ENCODE assay signal across 27 mouse cellular contexts in genomic region chr10:7126287-7126686, GRCm38 (mm10).
DNase-seq lines count a peak whose midpoint lies in the region; ATAC-seq and TF ChIP-seq lines count a peak whose summit lies in the region.
"Had no signal": no experiment of that assay in that cellular context is flagged by ENCODE, and none has a peak within 500 bp of the region (broad histone marks: within the 10 kb centered on the region; RNA-seq: fewer than 3 reads in every experiment).

No protein-coding gene starts in this region.

- no peak for ATAC-seq in lung, embryonic 14.5 days (ENCODE audit: insufficient read depth)
- no peak for ATAC-seq in lung, postnatal 0 days
- peak; percentile 37; the same call in 1 of the 2 replicates for ATAC-seq in embryonic facial prominence, embryonic 14.5 days (ENCODE audit: low read depth)
- ATAC-seq in erythroblast, adult 5-6 weeks (replicated peaks; ENCODE audit: low FRiP score, poor library complexity, severe bottlenecking) = no peak
- ATAC-seq: activated CD4-positive, CD25-positive, alpha-beta regulatory T cell, adult 4 months had no signal

- H3K36me3 ChIP-seq in lung, embryonic 14.5 days (ENCODE audit: insufficient read depth) = peaks cover 35% of the 10 kb centered on the region; the same call in 1 of the 2 replicates
- peaks cover 16% of the 10 kb centered on the region; the same call in 1 of the 2 replicates for H3K36me3 ChIP-seq in lung, postnatal 0 days (ENCODE audit: insufficient read depth, low read length)
- peaks cover 45% of the 10 kb centered on the region for H3K36me3 ChIP-seq in embryonic facial prominence, embryonic 14.5 days (ENCODE audit: control insufficient read depth, insufficient read depth, low read length)
- H3K36me3 ChIP-seq: G1E had no signal

- TF ChIP-seq EP300 in lung, postnatal 0 days (IDR thresholded peaks at IDR 0.05) = no peak

- H3K9me3 ChIP-seq in lung, embryonic 14.5 days (ENCODE audit: low read depth, low read length) = no peaks in the 10 kb centered on the region
- H3K9me3 ChIP-seq in lung, postnatal 0 days (ENCODE audit: low read length) = no peaks in the 10 kb centered on the region
- no peaks in the 10 kb centered on the region for H3K9me3 ChIP-seq in embryonic facial prominence, embryonic 14.5 days (ENCODE audit: control insufficient read depth, low read length)
- H3K9me3 ChIP-seq: forebrain, embryonic 12.5 days; G1E; hindbrain, embryonic 12.5 days; liver, embryonic 13.5 days; lung, embryonic 15.5 days had no signal

- 0 out of 2 replicates have a peak overlapping the region, but pooled peaks have one; percentile 13 for H3K4me3 ChIP-seq in gastrocnemius, adult 2 months
- H3K4me3 ChIP-seq in lung, embryonic 14.5 days (ENCODE audit: low read depth, low read length) = no peak overlapping the region
- no peak overlapping the region for H3K4me3 ChIP-seq in lung, postnatal 0 days (ENCODE audit: low read depth, low read length)
- H3K4me3 ChIP-seq in embryonic facial prominence, embryonic 14.5 days (ENCODE audit: low read depth, low read length) = no peak overlapping the region
- H3K4me3 ChIP-seq: forebrain, embryonic 12.5 days; heart, adult 2 months; hindbrain, embryonic 12.5 days; left cerebral cortex, adult 2 months; liver, embryonic 13.5 days; lung, embryonic 15.5 days had no signal

- no peaks in the 10 kb centered on the region for H3K4me1 ChIP-seq in lung, embryonic 14.5 days (ENCODE audit: insufficient read depth)
- H3K4me1 ChIP-seq in lung, postnatal 0 days (ENCODE audit: insufficient read depth, low read depth, low read length) = no peaks in the 10 kb centered on the region
- 0 out of 2 replicates have a peak, but pooled peaks cover 4% of the 10 kb centered on the region for H3K4me1 ChIP-seq in embryonic facial prominence, embryonic 14.5 days (ENCODE audit: control insufficient read depth, insufficient read depth, low read length)
- H3K4me1 ChIP-seq: forebrain, embryonic 12.5 days; hindbrain, embryonic 12.5 days; liver, embryonic 13.5 days; lung, embryonic 15.5 days had no signal

- no peak overlapping the region for H3K4me2 ChIP-seq in lung, embryonic 14.5 days
- no peak overlapping the region for H3K4me2 ChIP-seq in lung, postnatal 0 days (replicated peaks; ENCODE audit: low read depth, low read length)
- H3K4me2 ChIP-seq in embryonic facial prominence, embryonic 14.5 days (ENCODE audit: low read depth, low read length) = no peak overlapping the region
- H3K4me2 ChIP-seq: forebrain, embryonic 12.5 days; hindbrain, embryonic 12.5 days; liver, embryonic 13.5 days; lung, embryonic 15.5 days; midbrain, embryonic 11.5 days had no signal

- DNase-seq in gastrocnemius, adult 2 months = peak; percentile 60
- no peak for DNase-seq in gastrocnemius, postnatal 36 days
- no peak for DNase-seq in lung, embryonic 14.5 days
- no peak for DNase-seq in lung, postnatal 0 days (ENCODE audit: low spot score)
- DNase-seq in embryonic facial prominence, embryonic 14.5 days (ENCODE audit: low spot score) = peak; percentile 68
- no peak for DNase-seq in urinary bladder, postnatal 14 days (ENCODE audit: low spot score)
- DNase-seq: adrenal gland, postnatal 10 days; B cell, adult 2 months; cerebellum, adult 18-20 months; cerebellum, postnatal 14 days; gastrocnemius, postnatal 10 days; kidney, adult 2 months; kidney, postnatal 10 days; liver, embryonic 13.5 days; thymus, adult 2 months; thymus, postnatal 4 days had no signal

- WGBS in lung, embryonic 14.5 days = 58% methylated on average over 7 of the region's 7 CpGs
- 55% methylated on average over 7 of the region's 7 CpGs for WGBS in lung, postnatal 0 days
- WGBS in embryonic facial prominence, embryonic 14.5 days = 56% methylated on average over 7 of the region's 7 CpGs

- intact Hi-C loops in gastrocnemius, adult 2 months (cut with DNase I) = no loop called here
- intact Hi-C loops in gastrocnemius, postnatal 36 days (cut with DNase I) = no loop called here

- H3K27me3 ChIP-seq in lung, embryonic 14.5 days (ENCODE audit: insufficient read depth, low read length) = no peaks in the 10 kb centered on the region
- H3K27me3 ChIP-seq in lung, postnatal 0 days (replicated peaks; ENCODE audit: insufficient read depth, low read length) = no peaks in the 10 kb centered on the region
- no peaks in the 10 kb centered on the region for H3K27me3 ChIP-seq in embryonic facial prominence, embryonic 14.5 days (replicated peaks; ENCODE audit: control insufficient read depth, insufficient read depth, low read length)
- H3K27me3 ChIP-seq: CH12.LX; forebrain, embryonic 12.5 days; hindbrain, embryonic 12.5 days; liver, embryonic 13.5 days; lung, embryonic 15.5 days had no signal

- no peak for TF ChIP-seq CTCF in gastrocnemius, adult 2 months (IDR thresholded peaks at IDR 0.05)
- no peak for TF ChIP-seq CTCF in lung, embryonic 14.5 days (IDR thresholded peaks at IDR 0.05; ENCODE audit: low read depth)
- TF ChIP-seq CTCF in lung, postnatal 0 days (IDR thresholded peaks at IDR 0.05) = no peak

- peak overlapping the region; percentile 62 for H3K27ac ChIP-seq in gastrocnemius, adult 2 months
- H3K27ac ChIP-seq in lung, embryonic 14.5 days (ENCODE audit: low read depth) = 0 out of 2 replicates have a peak overlapping the region, but pooled peaks have one; percentile 33
- H3K27ac ChIP-seq in lung, postnatal 0 days (ENCODE audit: low read length) = no peak overlapping the region
- H3K27ac ChIP-seq in embryonic facial prominence, embryonic 14.5 days (replicated peaks; ENCODE audit: low read depth, low read length) = peak overlapping the region; percentile 52; the same call in 1 of the 2 replicates
- H3K27ac ChIP-seq: forebrain, embryonic 12.5 days; heart, adult 2 months; hindbrain, embryonic 12.5 days; left cerebral cortex, adult 2 months; liver, embryonic 13.5 days; lung, embryonic 15.5 days; stomach, postnatal 0 days had no signal

- H3K9ac ChIP-seq in lung, embryonic 14.5 days = no peak overlapping the region
- no peak overlapping the region for H3K9ac ChIP-seq in lung, postnatal 0 days (replicated peaks; ENCODE audit: low read depth)
- H3K9ac ChIP-seq in embryonic facial prominence, embryonic 14.5 days (ENCODE audit: low read depth, low read length) = no peak overlapping the region
- H3K9ac ChIP-seq: forebrain, embryonic 12.5 days; hindbrain, embryonic 12.5 days; liver, embryonic 13.5 days; lung, embryonic 15.5 days had no signal

Comparison
In these comparisons a context has a peak if more than half of its experiments do, and no peak if none do; other contexts are left out.
1. DNase-seq: peak in gastrocnemius, adult 2 months (single experiment) and embryonic facial prominence, embryonic 14.5 days (single experiment); none in gastrocnemius, postnatal 36 days (0 of 2), lung, embryonic 14.5 days (single experiment), lung, postnatal 0 days (single experiment) and urinary bladder, postnatal 14 days (single experiment).